Mouse (Mus musculus) kidney, adult 2 months (tissue): ENCODE data around the gene Atad5. TPM values are rescaled to one million over a fixed set of nuclear protein-coding genes. Genes with fewer than 3 reads are reported as not detected.

Experiments
- DNase-seq: peaks from one replicate; pipeline ENCODE4 v3.0.0; 2021
- H3K27ac ChIP-seq: fragments of 200-500 bp; 2 replicates; pipeline ENCODE4 v1.5.1; 2012; ENCODE audit warnings: low read depth, low read length, control low read depth, inconsistent platforms; ENCODE audit not compliant: insufficient read depth
- H3K27me3 ChIP-seq: fragments of 200-500 bp; replicated peaks from 2 replicates; pipeline ENCODE4 v1.6.1; 2012; ENCODE audit warnings: mild to moderate bottlenecking, moderate library complexity, low read length, inconsistent platforms; ENCODE audit not compliant: control insufficient read depth, insufficient read depth
- H3K36me3 ChIP-seq: fragments of 200-500 bp; 2 replicates; pipeline ENCODE4 v1.6.1; 2012; ENCODE audit warnings: mild to moderate bottlenecking, moderate library complexity, low read length, inconsistent platforms; ENCODE audit not compliant: control insufficient read depth, insufficient read depth
- H3K4me1 ChIP-seq: fragments of 200-500 bp; 2 replicates; pipeline ENCODE4 v1.6.1; 2011; ENCODE audit warnings: low read length; ENCODE audit not compliant: control insufficient read depth, insufficient read depth
- H3K4me3 ChIP-seq: fragments of 200-500 bp; 2 replicates; pipeline ENCODE4 v1.5.1; 2011; ENCODE audit warnings: mild to moderate bottlenecking, low read depth, low read length, control low read depth; ENCODE audit not compliant: insufficient read depth
- CTCF ChIP-seq: fragments of 200-500 bp; conservative IDR thresholded peaks from 2 replicates; pipeline ENCODE4 v1.5.1; 2011; ENCODE audit warnings: low read depth, mild to moderate bottlenecking, control low read depth, low read length, moderate library complexity, mixed read lengths; ENCODE audit not compliant: insufficient read depth, insufficient read length
- POLR2A ChIP-seq: fragments of 200-500 bp; IDR thresholded peaks from one replicate; pipeline ENCODE4 v1.6.1; 2011; ENCODE audit warnings: low read depth, low read length, control low read depth
- WGBS: fragments of 180-500 bp; shearing (Covaris S2); methylation state at CpG from one replicate; pipeline ENCODE4 v1.1.7; 2018; 5-methylcytosine and 5-hydroxymethylcytosine counted together
- polyA plus RNA-seq: library from polyadenylated mRNA; depleted of rRNA; stranded (reverse); fragments of >200 nt; gene quantifications from 2 replicates; pipeline ENCODE4 v1.2.3, GENCODE M21; 2012

Gene Atad5
- polyA plus RNA-seq, 1 experiment: 0.25 TPM

- TF ChIP-seq POLR2A (no peak), CTCF (no peak)
- Histone ChIP-seq H3K27me3 (no peaks in the 10 kb centered on the region), H3K36me3 (no peaks in the 10 kb centered on the region), H3K4me3 (no peak overlapping the region), H3K4me1 (no peaks in the 10 kb centered on the region; the same call in 1 of the 2 replicates), H3K27ac (no peak overlapping the region)
- DNase-seq: no peak
- whole genome bisulfite sequencing: 88% methylated on average over 7 of the region's 7 CpGs
These were observed 7.3 kb upstream of the Atad5 start for GRCm38 (mm10) chr11:80081786-80082319.

GRCm38 (mm10) chr11:80085356-80086055 is 3.7 kb upstream of the Atad5 start:
- no peak for TF ChIP-seq CTCF
- TF ChIP-seq POLR2A: no peak
- Histone ChIP-seq H3K27me3 (no peaks in the 10 kb centered on the region), H3K27ac (no peak overlapping the region), H3K4me1 (no peaks in the 10 kb centered on the region; the same call in 1 of the 2 replicates), H3K4me3 (no peak overlapping the region), H3K36me3 (no peaks in the 10 kb centered on the region)
- WGBS: 80% methylated on average over 6 of the region's 6 CpGs
- no peak for DNase-seq

- H3K4me1 ChIP-seq: no peaks in the 10 kb centered on the region
- TF ChIP-seq POLR2A: no peak
- TF ChIP-seq CTCF: peak; percentile 96
- DNase-seq: peak; percentile 92
- no peak overlapping the region for H3K27ac ChIP-seq
- no peaks in the 10 kb centered on the region for H3K36me3 ChIP-seq
- 7% methylated on average over 5 of the region's 5 CpGs for WGBS
- H3K27me3 ChIP-seq: no peaks in the 10 kb centered on the region
- no peak overlapping the region for H3K4me3 ChIP-seq
These were observed 2.4 kb upstream of the Atad5 start for GRCm38 (mm10) chr11:80086844-80087243.

GRCm38 (mm10) chr11:80089817-80090214 is 616 bp downstream of the Atad5 start:
- no peak overlapping the region for H3K27ac ChIP-seq
- H3K36me3 ChIP-seq: no peaks in the 10 kb centered on the region
- no peaks in the 10 kb centered on the region for H3K27me3 ChIP-seq
- H3K4me1 ChIP-seq: no peaks in the 10 kb centered on the region
- under 1% methylated on average over 14 of the region's 14 CpGs for WGBS
- DNase-seq: no peak
- peak overlapping the region; percentile 78 for H3K4me3 ChIP-seq
- TF ChIP-seq CTCF (no peak), POLR2A (no peak)

GRCm38 (mm10) chr11:80090555-80091164 is 1.5 kb downstream of the Atad5 start:
- no peaks in the 10 kb centered on the region for H3K27me3 ChIP-seq
- no peak for TF ChIP-seq CTCF
- TF ChIP-seq POLR2A: no peak
- no peak for DNase-seq
- H3K4me1 ChIP-seq: no peaks in the 10 kb centered on the region
- H3K36me3 ChIP-seq: no peaks in the 10 kb centered on the region
- 38% methylated on average over 3 of the region's 3 CpGs for WGBS
- no peak overlapping the region for H3K27ac ChIP-seq
- H3K4me3 ChIP-seq: no peak overlapping the region

GRCm38 (mm10) chr11:80098444-80099056 is 9.3 kb downstream of the Atad5 start:
- no peak for TF ChIP-seq CTCF
- TF ChIP-seq POLR2A: no peak
- no peak overlapping the region for H3K27ac ChIP-seq
- 95% methylated on average over 3 of the region's 3 CpGs for WGBS
- H3K36me3 ChIP-seq: no peaks in the 10 kb centered on the region
- H3K27me3 ChIP-seq: no peaks in the 10 kb centered on the region
- H3K4me3 ChIP-seq: no peak overlapping the region
- no peak for DNase-seq
- H3K4me1 ChIP-seq: no peaks in the 10 kb centered on the region

GRCm38 (mm10) chr11:80101298-80101697 is 12.1 kb downstream of the Atad5 start:
- 96% methylated on average over 6 of the region's 6 CpGs for WGBS
- no peak for TF ChIP-seq POLR2A
- no peak for TF ChIP-seq CTCF
- no peaks in the 10 kb centered on the region for H3K27me3 ChIP-seq
- no peak overlapping the region for H3K27ac ChIP-seq
- H3K4me3 ChIP-seq: no peak overlapping the region
- no peaks in the 10 kb centered on the region for H3K4me1 ChIP-seq
- H3K36me3 ChIP-seq: no peaks in the 10 kb centered on the region
- no peak for DNase-seq
